Mouse (Mus musculus) MN1 (cell line): ENCODE data around the gene Mdfi.
A peak's percentile ranks its signal among the peaks of the same experiment; 100 is the strongest.

ENCODE experiments used
- DNase-seq: peaks from one replicate; pipeline ENCODE4 v3.0.0-alpha.2; 2016; ENCODE audit warnings: low spot score

Gene Mdfi

DNA sequence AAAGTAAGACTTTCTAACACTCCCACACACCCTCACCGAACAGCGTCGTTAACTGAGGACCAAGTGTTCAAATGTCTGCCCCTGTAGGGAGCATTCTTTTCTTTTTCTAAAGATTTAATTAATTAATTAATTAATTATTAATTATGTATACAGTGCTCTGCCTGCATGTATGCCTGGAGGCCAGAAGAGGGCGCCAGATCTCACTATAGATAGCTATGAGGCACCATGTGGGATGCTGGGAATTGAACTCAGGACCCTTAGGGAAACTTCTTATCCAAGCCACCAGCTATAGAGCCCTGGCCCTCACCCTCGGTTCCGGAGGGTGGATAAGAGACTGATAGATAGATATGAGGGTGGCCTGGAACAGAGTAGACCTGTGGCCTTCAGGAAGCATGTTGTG is 13.5 kb upstream of the Mdfi start:
- no peak for DNase-seq

GRCm38 (mm10) chr17:47845609-47846008 is 11.1 kb upstream of the Mdfi start:
- DNase-seq, result no peak

DNA sequence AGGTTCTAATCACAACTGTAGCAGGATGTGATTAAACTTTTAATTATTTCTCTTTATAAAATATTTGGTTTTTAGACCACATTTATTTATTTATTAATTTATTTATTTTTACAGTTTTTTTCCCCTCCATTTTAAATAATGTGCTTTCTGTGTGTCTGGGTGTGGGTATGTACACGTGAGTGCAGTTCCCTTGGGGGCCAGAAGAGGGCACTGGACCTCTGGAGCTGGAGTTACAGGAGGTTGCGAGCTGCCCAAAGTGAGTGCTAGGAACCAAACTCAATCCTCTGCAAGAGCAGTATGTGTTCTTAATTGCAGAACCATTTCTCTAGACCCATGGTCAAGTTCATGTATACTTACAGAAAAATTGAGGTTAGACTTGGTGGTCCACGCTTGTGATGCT is 9.0 kb upstream of the Mdfi start:
- DNase-seq, result no peak

DNA sequence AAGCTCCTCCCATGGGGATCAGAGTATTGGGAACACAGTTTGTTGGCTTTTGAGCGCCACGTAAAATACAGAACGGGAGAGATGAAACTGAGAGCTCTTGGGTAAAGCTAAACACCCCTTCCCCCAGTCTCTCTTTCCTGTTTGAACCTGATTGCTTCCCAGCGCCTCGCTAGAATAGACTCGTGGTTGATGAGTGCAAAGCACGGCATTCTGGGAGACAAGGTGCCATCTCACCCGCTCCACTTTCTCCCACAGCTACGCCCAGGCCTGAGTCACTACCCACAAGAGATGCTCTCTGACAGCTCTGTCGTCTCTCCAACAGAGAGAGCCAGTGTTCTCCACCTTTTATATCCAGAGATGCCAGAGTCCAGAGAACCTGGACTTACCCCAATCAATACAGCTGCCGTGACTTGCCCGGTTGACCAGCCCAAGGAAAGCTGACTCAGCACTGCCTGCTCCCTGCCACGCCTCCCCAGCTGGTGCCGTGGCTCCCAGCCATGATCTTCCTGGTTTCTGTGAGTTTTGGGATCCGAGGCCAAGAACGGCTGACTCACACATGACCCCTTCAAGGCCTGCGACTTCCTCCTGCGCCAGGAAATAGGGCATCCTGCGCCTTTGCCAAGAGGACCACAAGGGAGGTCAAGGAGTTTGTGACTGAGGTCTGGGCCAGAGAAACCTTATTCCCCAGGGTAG is 7.6 kb upstream of the Mdfi start:
- DNase-seq, result peak; percentile 88

DNA sequence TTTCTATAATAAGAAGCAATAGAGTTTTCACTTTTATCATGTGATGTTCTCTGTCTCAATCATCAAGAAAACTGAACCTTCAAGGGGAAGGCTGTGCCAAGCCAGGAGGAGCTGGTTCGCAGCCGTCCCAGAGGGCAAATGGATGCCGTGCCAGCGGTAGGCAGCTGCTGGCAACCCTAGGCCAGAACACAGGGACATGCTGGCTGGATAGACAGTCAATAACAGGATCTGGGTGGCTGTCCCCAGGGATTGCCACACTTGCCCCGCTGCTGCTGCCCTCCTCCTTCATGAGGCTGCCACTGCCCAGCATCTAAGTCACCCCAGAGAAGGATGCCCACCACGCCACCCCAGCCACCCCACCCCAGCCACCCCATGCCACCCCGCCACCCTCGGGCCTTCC is 7.0 kb upstream of the Mdfi start:
- DNase-seq, result peak; percentile 43

GRCm38 (mm10) chr17:47837808-47838207 is 3.3 kb upstream of the Mdfi start:
- DNase-seq, result peak; percentile 65

- no peak for DNase-seq
Observed at GRCm38 (mm10) chr17:47833628-47834481, 636 bp downstream of the Mdfi start.

DNA sequence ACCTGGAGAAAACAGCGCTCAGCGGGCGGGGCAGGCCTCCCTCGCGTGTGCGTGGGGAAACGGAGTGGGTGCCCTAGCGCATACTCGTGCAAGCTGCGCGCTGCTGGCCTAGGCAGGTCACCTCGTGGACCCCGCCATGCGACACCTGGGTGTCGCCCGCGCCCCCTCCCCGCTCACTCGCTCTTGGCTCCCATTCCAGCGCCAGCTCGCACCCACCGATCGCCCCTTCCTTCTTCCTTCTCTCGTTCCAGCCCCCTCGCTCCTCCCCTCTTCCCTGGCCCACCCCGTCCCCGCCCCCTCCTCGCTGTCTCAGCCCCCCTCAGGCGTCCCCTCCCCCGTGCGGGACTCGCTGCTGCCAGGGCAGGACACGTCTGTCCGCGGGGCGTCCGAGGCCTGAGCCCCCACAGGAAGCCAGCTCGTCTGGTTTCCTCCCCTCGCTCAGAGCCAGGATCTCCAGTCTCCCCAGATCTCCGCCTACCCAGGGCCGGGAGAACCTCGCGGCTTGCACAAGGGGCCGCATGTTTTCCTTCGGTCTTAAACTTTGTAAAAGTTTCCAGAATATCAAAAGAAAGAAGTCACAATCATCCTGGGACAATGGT is 1.4 kb downstream of the Mdfi start:
- no peak for DNase-seq

DNA sequence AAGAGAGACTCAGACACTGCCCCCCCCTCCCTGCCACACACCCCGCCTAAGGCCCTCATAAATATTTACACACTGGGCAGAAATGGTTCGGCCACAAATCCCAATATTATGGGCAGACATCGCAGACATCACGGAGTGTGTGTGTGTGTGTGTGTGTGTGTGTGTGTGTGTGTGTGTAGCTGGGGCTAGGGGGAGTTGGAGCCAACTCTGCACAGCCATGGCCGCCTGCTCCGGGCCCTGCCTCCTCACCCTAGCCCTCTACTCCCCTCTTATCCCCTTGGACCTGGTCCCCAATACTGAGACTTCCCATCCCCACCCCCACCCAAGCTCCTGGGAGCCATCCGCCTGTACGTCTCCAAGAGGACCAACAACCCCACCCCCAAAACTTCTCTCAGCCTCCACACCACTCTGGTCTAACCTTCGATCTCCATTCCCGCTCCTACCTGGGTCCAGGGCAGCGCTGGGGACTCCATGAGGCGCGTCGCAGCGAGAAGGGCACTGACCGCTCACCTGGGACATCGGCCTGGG is 1.9 kb downstream of the Mdfi start:
- DNase-seq, result no peak

- no peak for DNase-seq
Observed at GRCm38 (mm10) chr17:47831772-47832171, 2.7 kb downstream of the Mdfi start.

DNA sequence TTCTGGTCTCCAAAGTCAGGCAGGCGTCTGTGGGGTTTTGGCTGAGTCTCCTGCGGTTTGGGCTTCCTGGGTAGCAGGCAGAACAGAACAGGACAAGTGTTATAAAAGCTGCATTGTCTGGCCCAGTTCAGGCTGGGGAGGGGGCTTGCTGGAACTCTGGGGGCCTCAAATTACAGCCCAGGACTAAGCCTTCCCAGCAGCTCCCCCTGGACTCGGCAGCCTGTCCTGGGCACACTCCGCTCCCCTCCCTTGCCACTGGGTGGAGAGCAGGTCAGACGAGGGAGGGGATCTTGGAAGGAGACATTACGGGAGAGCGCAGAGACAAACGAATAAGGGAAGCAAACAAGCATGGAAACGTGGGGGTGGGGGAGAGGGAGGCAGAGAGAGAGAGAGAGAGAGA is 3.3 kb downstream of the Mdfi start:
- DNase-seq, result no peak

GRCm38 (mm10) chr17:47821339-47821738 is 13.2 kb downstream of the Mdfi start:
- no peak for DNase-seq

DNA sequence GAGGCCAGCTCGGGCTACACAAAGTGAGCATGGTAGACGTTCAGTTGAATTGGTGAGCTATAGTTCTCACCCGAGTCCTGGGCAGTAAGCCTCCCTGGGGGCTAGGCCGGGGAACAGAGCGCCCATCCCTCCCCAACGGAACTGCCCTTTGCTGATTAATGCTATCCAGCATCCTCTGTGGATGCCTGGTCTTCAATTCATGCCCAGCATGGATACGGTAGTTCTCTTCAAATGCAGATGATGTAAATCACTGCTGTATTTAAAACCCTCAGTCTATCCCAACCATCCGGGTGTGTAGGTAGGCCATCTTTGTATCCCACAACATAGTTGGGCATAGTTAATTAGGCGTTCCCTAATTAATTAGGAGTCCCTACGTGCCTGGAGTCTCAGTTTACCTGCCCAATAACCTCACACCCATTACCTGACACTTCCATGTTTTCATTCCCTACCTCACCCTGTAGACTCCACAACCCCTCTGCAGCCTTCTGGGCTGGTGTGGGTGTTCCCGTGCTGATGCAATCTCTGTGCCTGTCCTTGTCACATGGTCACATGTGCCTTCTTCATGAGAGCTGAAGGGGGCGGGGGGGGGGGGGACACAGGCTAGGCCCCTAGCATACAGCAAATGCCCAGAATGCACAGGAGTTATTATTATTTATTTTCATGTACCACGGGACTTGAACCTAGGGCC is 16.3 kb downstream of the Mdfi start:
- no peak for DNase-seq

DNA sequence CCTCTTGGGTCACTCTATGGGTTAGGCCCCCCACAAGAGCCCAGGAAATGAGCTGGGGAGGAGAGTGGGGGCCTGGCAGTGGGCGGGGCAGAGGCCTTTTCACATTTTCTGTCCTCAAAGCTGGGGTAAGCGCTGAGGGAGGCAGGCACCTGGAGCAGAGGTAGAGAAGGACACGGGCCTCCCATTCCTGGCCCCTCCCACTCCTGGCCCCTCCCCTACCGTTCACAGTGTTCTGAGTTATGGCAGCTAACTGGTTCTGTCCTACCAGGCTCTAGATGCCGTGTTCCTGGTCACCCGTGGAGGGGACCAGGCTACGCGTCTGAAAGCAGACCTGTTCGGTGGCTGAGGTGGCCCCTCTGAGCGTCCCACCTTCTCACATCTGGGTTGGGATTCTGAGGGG is 19.0 kb downstream of the Mdfi start:
- no peak for DNase-seq

DNA sequence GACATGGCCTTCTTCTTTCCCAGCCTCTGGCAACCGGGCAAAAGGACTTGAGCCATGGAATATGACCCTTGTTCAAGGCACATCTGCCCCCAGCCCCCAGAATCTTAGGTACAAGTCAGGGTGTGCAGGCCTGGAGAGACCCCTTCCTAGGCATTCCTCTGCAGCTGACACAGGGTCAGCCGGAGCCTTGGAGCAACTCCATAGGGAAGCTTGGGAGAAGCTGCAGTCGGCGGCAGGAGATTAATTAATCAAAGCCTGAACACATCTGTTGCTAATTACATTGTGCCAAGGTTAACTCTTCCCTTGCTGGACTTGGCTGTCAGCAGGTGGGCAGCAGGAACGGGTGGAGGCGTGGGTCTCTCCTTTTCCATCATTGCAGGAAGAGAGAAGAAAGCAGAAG is 20.0 kb downstream of the Mdfi start:
- DNase-seq, result no peak

DNA sequence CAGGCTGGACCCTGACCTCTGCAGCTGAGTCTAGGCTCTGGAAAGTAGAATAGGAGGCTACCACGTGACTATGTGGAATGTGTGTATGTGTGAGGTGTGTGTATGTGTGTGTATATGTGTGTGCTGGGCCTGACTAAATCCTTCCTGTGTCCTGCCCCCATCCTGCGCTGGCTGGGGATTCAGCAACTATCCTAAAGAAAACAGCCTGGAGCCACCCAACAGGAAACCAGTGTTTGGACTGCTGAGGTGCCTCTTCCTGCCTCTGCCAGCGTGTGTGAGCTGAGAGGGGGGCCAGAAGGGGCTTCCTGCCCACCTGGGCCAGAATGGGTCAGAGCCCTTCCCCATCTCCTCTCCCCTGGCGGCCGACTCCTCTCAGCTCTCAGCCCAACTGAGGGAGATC is 20.9 kb downstream of the Mdfi start:
- DNase-seq, result no peak

DNA sequence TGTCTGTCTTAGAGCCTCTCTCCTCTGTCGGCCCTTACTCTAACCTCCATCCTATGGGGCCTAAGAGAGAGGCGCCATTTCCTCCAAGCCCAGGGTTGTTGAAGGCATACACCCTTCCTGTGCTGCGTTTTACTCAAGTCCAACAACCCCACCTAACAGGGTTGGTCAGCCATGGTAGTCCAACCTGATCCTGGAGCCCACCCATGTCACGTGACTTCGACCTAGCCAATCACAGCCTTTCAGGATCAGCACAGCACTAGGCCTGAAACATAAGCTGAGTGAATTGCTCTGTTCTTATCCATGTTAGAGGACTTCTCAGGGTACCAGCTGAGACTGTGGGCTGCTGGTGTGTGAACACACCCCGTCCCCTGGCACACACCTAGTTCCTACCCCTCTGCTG is 22.3 kb downstream of the Mdfi start:
- no peak for DNase-seq

- DNase-seq, result no peak
Observed at GRCm38 (mm10) chr17:47811265-47811800, 23.2 kb downstream of the Mdfi start.

GRCm38 (mm10) chr17:47806230-47806629 is 28.3 kb downstream of the Mdfi start:
- no peak for DNase-seq

DNA sequence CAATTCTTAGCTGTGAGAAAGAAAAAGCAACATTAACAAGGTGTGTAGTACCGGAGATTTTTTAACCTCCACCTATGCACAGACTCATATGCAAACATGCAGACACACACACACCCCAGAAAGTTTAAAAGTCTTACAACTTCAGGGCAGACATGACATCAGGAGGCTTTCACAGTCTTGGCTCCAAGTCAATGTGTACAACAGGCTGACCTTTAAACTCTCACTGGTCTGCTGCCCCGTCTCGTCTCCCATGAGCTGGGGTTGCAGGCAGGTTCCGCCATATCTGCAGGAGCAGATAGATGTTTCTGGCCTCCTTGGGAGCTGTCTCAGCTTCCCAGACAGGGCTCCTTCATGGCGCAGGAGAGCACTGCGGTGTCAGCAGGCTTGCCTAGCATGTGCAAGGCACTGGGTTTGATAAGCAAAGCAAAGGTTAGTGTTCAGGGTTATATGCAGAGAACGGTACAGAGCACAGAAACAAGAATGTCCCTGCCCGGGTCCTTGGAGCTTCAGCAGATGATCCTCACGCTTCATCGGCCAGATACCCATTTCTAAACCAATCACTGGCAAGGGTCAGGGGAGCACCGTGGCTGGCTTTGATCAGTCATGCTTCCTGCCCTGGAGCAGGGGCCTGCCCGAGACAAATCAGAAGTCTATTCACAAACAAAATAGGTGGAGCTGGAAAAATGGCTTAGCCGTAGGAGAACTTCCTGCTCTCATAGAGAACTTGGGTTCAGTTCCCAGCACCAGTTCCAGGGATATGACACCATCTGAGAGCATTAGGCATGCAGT is 29.2 kb downstream of the Mdfi start:
- no peak for DNase-seq

- no peak for DNase-seq
Observed at GRCm38 (mm10) chr17:47803662-47804061, 30.8 kb downstream of the Mdfi start.
